Mouse (Mus musculus): Measurements from ENCODE around the gene Gm28230. TPM values are rescaled to one million over a fixed set of nuclear protein-coding genes. Genes with fewer than 3 reads are reported as not detected.

Gene Gm28230
- polyA plus RNA-seq, 1 experiment from 2014 or later = 1.3 TPM

DNA sequence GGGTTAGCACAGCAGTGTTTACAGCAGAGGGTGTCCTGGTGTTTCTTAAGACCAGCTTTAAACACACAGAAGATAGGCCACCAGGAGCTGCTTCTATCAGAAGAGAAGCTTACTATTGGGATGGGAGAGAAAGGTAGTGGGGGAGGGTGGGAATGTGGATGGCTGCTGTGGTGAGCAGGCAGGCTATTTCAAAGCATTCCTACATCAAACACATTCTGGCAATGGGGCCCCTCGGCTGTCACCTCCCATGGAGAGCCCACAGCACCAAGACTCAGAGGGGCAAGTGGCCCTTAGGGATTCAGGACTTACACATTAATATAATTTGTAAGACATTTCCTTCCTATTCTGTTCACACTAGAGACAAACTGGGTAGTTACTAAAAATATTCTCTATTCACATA is 33.6 kb downstream of the Gm28230 start:
- H3K27me3 ChIP-seq (ENCODE audit: insufficient read depth, low read length) = peaks cover 42% of the 10 kb centered on the region
- H3K36me3 ChIP-seq (ENCODE audit: insufficient read depth, low read length) = no peaks in the 10 kb centered on the region
- no peak for ATAC-seq (ENCODE audit: low FRiP score, low TSS enrichment)
- 30% methylated on average over 1 of the region's 1 CpGs for WGBS
- no peak overlapping the region for H3K27ac ChIP-seq (ENCODE audit: low read length)
- H3K4me2 ChIP-seq (replicated peaks; ENCODE audit: low read depth, low read length) = no peak overlapping the region
- H3K4me1 ChIP-seq (ENCODE audit: insufficient read depth, low read length) = peaks cover 18% of the 10 kb centered on the region
- no peak overlapping the region for H3K4me3 ChIP-seq (ENCODE audit: low read length)
- no peaks in the 10 kb centered on the region for H3K9me3 ChIP-seq (ENCODE audit: low read length)
- H3K9ac ChIP-seq (replicated peaks; ENCODE audit: low read length) = no peak overlapping the region

DNA sequence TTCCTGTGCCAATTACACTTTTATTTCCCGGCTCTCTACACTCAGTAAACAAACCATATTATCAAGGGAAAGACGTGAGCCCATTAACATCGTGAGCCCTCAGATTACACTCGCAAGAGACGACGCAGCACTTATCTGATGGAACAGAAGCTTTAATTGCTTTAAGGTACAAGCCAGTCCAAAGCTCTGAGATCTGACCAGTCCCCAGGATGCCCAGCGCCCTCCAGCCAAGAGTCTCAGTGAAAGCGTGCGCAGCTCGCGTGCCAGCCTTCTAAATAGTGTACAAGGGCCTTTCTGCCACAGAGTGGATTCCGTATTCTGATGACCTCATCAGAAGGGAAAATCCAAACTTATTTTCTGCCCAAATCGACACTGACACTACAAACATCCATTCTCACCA is 35.4 kb downstream of the Gm28230 start:
- H3K4me1 ChIP-seq (ENCODE audit: insufficient read depth, low read length) = peaks cover 18% of the 10 kb centered on the region
- WGBS = 3% methylated on average over 13 of the region's 13 CpGs
- peaks cover 42% of the 10 kb centered on the region for H3K27me3 ChIP-seq (ENCODE audit: insufficient read depth, low read length)
- peak overlapping the region; percentile 98 for H3K4me2 ChIP-seq (replicated peaks; ENCODE audit: low read depth, low read length)
- peak overlapping the region; percentile 63 for H3K4me3 ChIP-seq (ENCODE audit: low read length)
- ATAC-seq (ENCODE audit: low FRiP score, low TSS enrichment) = no peak; the same call in 1 of the 2 replicates
- H3K9me3 ChIP-seq (ENCODE audit: low read length) = no peaks in the 10 kb centered on the region
- no peaks in the 10 kb centered on the region for H3K36me3 ChIP-seq (ENCODE audit: insufficient read depth, low read length)
- no peak overlapping the region for H3K9ac ChIP-seq (replicated peaks; ENCODE audit: low read length)
- no peak overlapping the region for H3K27ac ChIP-seq (ENCODE audit: low read length)

DNA sequence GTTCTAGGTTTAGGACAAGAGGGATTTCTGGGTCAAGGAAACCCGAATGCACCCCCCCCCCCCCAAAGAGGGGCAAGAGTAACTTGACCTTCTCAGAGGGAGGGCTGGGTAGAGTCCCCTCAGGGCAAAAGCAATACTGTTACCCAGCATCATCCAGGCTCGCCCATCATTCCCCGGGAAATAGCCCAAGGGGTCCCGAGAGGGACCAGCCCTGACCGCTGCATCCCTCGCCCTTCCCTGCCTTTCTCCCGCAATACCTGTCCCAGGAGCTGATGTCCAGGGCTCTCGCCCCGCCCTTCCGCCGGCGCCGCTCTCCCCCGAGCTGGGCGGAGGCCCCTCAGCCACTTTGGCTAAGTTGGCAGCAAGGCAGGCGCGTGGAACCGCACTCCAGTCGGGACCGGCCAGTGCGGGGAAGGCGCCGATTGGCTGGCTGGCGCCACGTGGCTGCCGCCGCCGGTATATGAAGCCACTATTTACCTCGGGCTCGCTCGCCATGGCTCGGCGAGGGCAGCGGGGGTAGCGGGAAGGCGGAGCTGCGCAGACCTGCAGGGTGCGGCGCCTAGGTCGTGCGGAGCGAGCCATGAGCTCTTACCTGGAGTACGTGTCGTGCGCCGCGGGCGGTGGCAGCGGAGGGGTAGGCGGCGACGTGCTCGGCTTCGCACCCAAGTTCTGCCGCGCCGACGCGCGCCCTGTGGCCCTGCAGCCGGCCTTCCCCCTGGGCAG is 36.2 kb downstream of the Gm28230 start, which contains the start of gene Hoxd1:
TSS of gene Hoxd1 (plus strand) at position 459 of the 723 bp plus-strand sequence.
- no peak within 1 kb of the TSS for H3K27ac ChIP-seq (ENCODE audit: low read length)
- peaks cover 42% of the 10 kb centered on the region for H3K27me3 ChIP-seq (ENCODE audit: insufficient read depth, low read length)
- no peaks in the 10 kb centered on the region for H3K36me3 ChIP-seq (ENCODE audit: insufficient read depth, low read length)
- H3K4me1 ChIP-seq (ENCODE audit: insufficient read depth, low read length) = peaks cover 18% of the 10 kb centered on the region
- ATAC-seq (ENCODE audit: low FRiP score, low TSS enrichment) = peak; percentile 90
- H3K9me3 ChIP-seq (ENCODE audit: low read length) = no peaks in the 10 kb centered on the region
- H3K9ac ChIP-seq (replicated peaks; ENCODE audit: low read length) = peak within 1 kb of the TSS; percentile 66
- peak within 1 kb of the TSS; percentile 63 for H3K4me3 ChIP-seq (ENCODE audit: low read length)
- under 1% methylated on average over 59 of the region's 61 CpGs for WGBS
- peak within 1 kb of the TSS; percentile 98 for H3K4me2 ChIP-seq (replicated peaks; ENCODE audit: low read depth, low read length)

DNA sequence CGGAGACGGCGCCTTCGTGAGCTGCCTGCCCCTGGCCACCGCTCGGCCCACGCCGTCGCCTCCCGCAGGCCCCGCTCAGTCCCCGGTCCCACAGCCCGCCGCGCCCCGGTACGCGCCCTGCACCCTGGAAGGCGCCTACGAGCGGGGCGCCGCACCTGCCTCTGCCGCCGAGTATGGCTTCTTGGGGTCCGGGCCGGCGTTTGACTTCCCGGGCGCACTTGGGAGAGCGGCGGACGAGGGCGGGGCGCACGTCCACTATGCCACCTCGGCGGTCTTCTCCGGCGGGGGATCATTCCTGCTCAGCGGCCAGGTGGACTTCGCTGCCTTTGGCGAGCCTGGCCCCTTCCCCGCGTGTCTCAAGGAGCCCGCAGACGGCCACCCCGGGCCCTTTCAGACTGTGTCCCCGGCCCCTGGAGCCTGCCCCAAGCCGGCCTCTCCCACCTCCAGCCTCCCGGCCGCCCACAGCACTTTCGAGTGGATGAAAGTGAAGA is 36.8 kb downstream of the Gm28230 start:
- ATAC-seq (ENCODE audit: low FRiP score, low TSS enrichment) = no peak
- Histone ChIP-seq H3K27ac (ENCODE audit: low read length) (no peak overlapping the region), H3K36me3 (ENCODE audit: insufficient read depth, low read length) (no peaks in the 10 kb centered on the region), H3K4me3 (ENCODE audit: low read length) (peak overlapping the region; percentile 63), H3K27me3 (ENCODE audit: insufficient read depth, low read length) (peaks cover 42% of the 10 kb centered on the region), H3K4me1 (ENCODE audit: insufficient read depth, low read length) (peaks cover 18% of the 10 kb centered on the region), H3K4me2 (replicated peaks; ENCODE audit: low read depth, low read length) (peak overlapping the region; percentile 98), H3K9me3 (ENCODE audit: low read length) (no peaks in the 10 kb centered on the region), H3K9ac (replicated peaks; ENCODE audit: low read length) (peak overlapping the region; percentile 66)
- WGBS = under 1% methylated on average over 48 of the region's 53 CpGs

DNA sequence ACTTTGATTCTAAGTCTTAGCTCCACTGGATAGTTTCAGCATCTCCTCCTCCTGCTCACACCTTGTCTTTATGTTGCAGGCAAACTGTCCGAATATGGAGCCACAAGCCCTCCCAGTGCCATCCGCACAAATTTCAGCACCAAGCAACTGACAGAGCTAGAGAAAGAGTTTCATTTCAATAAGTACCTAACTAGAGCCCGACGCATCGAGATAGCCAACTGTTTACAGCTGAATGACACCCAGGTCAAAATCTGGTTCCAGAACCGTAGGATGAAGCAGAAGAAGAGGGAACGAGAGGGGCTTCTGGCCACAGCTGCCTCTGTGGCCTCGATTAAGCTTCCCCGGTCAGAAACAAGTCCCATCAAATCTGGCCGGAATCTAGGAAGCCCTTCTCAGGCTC is 37.4 kb downstream of the Gm28230 start:
- H3K4me3 ChIP-seq (ENCODE audit: low read length) = peak overlapping the region; percentile 63; the same call in 1 of the 2 replicates
- no peaks in the 10 kb centered on the region for H3K36me3 ChIP-seq (ENCODE audit: insufficient read depth, low read length)
- H3K27me3 ChIP-seq (ENCODE audit: insufficient read depth, low read length) = peaks cover 42% of the 10 kb centered on the region
- no peak overlapping the region for H3K27ac ChIP-seq (ENCODE audit: low read length)
- 41% methylated on average over 10 of the region's 10 CpGs for WGBS
- peaks cover 18% of the 10 kb centered on the region for H3K4me1 ChIP-seq (ENCODE audit: insufficient read depth, low read length)
- peak overlapping the region; percentile 98 for H3K4me2 ChIP-seq (replicated peaks; ENCODE audit: low read depth, low read length)
- ATAC-seq (ENCODE audit: low FRiP score, low TSS enrichment) = no peak
- H3K9ac ChIP-seq (replicated peaks; ENCODE audit: low read length) = peak overlapping the region; percentile 66; the same call in 1 of the 2 replicates
- no peaks in the 10 kb centered on the region for H3K9me3 ChIP-seq (ENCODE audit: low read length)

DNA sequence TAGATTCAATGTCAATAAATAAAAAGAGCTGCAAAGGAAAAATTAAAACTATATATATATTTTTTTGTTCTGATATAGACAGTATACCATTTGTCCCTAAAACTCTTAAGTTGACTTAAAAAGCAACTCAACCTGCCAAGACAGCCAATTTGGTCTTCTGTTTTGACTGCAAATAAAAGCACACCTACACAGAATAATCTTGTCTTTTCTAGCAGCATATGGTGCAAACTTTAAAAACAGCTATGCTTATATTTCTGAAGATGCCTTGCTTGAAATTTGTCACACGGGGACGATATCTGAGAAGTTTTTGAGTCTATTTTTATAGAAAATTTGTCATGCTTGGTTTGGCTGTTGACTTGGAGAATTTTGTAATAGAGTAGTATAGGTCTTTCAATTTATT is 47.8 kb downstream of the Gm28230 start:
- H3K4me3 ChIP-seq (ENCODE audit: low read length) = no peak overlapping the region
- ATAC-seq (ENCODE audit: low FRiP score, low TSS enrichment) = no peak
- no peaks in the 10 kb centered on the region for H3K4me1 ChIP-seq (ENCODE audit: insufficient read depth, low read length)
- no peak overlapping the region for H3K9ac ChIP-seq (replicated peaks; ENCODE audit: low read length)
- 78% methylated on average over 2 of the region's 2 CpGs for WGBS
- H3K9me3 ChIP-seq (ENCODE audit: low read length) = no peaks in the 10 kb centered on the region
- no peak overlapping the region for H3K27ac ChIP-seq (ENCODE audit: low read length)
- no peak overlapping the region for H3K4me2 ChIP-seq (replicated peaks; ENCODE audit: low read depth, low read length)
- H3K36me3 ChIP-seq (ENCODE audit: insufficient read depth, low read length) = no peaks in the 10 kb centered on the region
- H3K27me3 ChIP-seq (ENCODE audit: insufficient read depth, low read length) = no peaks in the 10 kb centered on the region

DNA sequence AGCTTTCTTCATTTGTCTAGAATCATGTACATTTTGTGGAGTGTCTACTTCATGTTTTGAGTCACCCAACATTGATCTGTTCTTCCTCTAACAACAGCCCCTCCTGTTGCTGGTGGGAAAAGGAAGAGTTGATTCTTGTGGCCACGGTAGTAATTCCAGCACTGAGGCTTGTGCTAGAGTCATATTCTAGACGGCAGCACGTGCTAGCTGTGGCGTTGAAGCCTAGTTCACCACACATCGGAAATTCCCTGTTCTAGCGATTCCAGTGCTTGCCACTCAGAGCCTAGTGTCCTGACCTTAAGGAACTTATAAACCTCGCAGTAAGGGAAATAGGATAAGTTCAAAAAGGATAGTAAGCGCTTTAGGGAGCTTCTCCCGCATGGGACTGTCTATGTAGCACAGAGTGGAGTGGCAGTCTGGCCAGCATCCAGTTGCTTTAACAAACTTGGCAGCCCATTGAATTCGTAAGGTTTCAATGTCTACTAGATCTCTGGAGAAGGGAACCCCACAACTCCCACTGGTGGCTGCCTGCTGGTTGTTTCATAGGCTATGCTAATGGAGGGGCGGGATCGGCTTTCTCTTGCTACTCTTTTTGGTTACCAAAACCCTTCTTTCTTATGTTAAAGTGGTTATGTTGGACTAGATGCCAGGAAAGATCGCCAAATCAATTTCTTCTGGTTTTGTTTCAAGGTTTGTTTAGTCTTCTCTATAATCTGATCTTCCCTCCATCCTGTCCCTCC is 51.2 kb downstream of the Gm28230 start:
- Histone ChIP-seq H3K27ac (ENCODE audit: low read length) (no peak overlapping the region), H3K9me3 (ENCODE audit: low read length) (no peaks in the 10 kb centered on the region), H3K4me2 (replicated peaks; ENCODE audit: low read depth, low read length) (no peak overlapping the region), H3K4me3 (ENCODE audit: low read length) (no peak overlapping the region), H3K4me1 (ENCODE audit: insufficient read depth, low read length) (no peaks in the 10 kb centered on the region), H3K36me3 (ENCODE audit: insufficient read depth, low read length) (no peaks in the 10 kb centered on the region), H3K9ac (replicated peaks; ENCODE audit: low read length) (no peak overlapping the region), H3K27me3 (ENCODE audit: insufficient read depth, low read length) (no peaks in the 10 kb centered on the region)
- no peak for ATAC-seq (ENCODE audit: low FRiP score, low TSS enrichment)
- WGBS = 76% methylated on average over 13 of the region's 13 CpGs

DNA sequence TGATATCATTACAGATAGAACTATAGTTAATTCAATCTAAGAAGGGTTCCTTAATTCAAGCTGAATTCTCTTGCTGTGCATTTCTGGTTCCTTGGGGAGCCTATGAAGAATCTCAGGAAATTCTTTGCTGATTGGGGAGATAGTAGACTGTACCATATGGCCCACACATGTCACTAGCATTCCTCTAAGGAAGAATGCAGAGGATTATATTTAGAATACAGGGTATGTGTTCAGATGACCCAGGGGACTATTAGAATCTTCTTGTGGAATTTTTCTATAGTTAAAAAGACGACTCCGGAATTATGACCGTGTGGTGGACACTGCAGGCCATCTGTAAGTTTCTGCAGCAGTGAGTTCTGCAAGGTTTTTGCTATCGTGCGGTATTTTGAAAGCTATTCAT is 54.9 kb downstream of the Gm28230 start:
- no peak overlapping the region for H3K27ac ChIP-seq (ENCODE audit: low read length)
- no peak for ATAC-seq (ENCODE audit: low FRiP score, low TSS enrichment)

DNA sequence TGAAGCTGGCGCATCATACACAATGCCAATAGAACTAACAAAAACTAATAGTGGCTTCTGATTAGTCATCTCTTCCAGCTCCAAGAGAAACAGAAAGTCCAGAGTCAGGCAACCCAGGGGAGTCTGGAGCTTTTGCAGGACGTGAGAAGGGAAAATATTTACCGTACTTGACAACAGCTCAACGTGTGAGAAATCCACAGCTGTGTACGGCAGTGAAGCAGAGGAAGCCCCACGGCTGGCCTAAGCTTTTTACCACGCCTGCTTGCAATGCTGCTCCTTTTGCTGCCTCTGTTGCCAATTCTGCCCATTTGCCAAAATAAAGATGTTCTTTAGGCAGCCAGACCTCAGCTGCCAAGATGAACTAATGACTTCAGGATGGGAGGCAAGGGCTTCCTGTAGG is 69.0 kb downstream of the Gm28230 start:
- no peak overlapping the region for H3K9ac ChIP-seq (replicated peaks; ENCODE audit: low read length)

More for the DNA sequence above, 54.9 kb downstream of the Gm28230 start:
- Histone ChIP-seq H3K4me3 (ENCODE audit: low read length) (no peak overlapping the region), H3K4me2 (replicated peaks; ENCODE audit: low read depth, low read length) (no peak overlapping the region), H3K9me3 (ENCODE audit: low read length) (no peaks in the 10 kb centered on the region), H3K9ac (replicated peaks; ENCODE audit: low read length) (no peak overlapping the region), H3K27me3 (ENCODE audit: insufficient read depth, low read length) (no peaks in the 10 kb centered on the region), H3K36me3 (ENCODE audit: insufficient read depth, low read length) (no peaks in the 10 kb centered on the region), H3K4me1 (ENCODE audit: insufficient read depth, low read length) (no peaks in the 10 kb centered on the region)
- WGBS = 81% methylated on average over 5 of the region's 5 CpGs

More for the DNA sequence above, 69.0 kb downstream of the Gm28230 start:
- Histone ChIP-seq H3K27me3 (ENCODE audit: insufficient read depth, low read length) (no peaks in the 10 kb centered on the region), H3K4me3 (ENCODE audit: low read length) (no peak overlapping the region), H3K9me3 (ENCODE audit: low read length) (no peaks in the 10 kb centered on the region), H3K36me3 (ENCODE audit: insufficient read depth, low read length) (no peaks in the 10 kb centered on the region), H3K4me1 (ENCODE audit: insufficient read depth, low read length) (no peaks in the 10 kb centered on the region), H3K27ac (ENCODE audit: low read length) (no peak overlapping the region), H3K4me2 (replicated peaks; ENCODE audit: low read depth, low read length) (no peak overlapping the region)
- 31% methylated on average over 7 of the region's 7 CpGs for WGBS
- ATAC-seq (ENCODE audit: low FRiP score, low TSS enrichment) = no peak
